Mouse (Mus musculus) thymus, postnatal 36 days (tissue): ENCODE measurements around the gene Fam72a.

Experiments
- DNase-seq, 2 experiments: peaks; one replicate each; pipeline ENCODE4 v3.0.0; 2022; ENCODE audit warnings: mixed read lengths in 2 of 2

The Fam72a gene

GRCm38 (mm10) chr1:131580389-131580788 is 52.7 kb downstream of the Fam72a start:
- no peak for DNase-seq

GRCm38 (mm10) chr1:131583598-131583997 is 55.9 kb downstream of the Fam72a start:
- no peak for DNase-seq

GRCm38 (mm10) chr1:131586836-131587235 is 59.1 kb downstream of the Fam72a start:
- DNase-seq = no peak
